Mouse (Mus musculus) liver, postnatal 0 days (tissue): Measurements from ENCODE around the gene Robo2. TPM values are rescaled to one million over a fixed set of nuclear protein-coding genes. Genes with fewer than 3 reads are reported as not detected.
A peak's percentile ranks its signal among the peaks of the same experiment; 100 is the strongest.

Source experiments
- ATAC-seq: fragments of 200-750 bp; cut with Nextera tagmentation; 2 replicates; pipeline ENCODE4 v1.8.0; 2017; ENCODE audit warnings: mild to moderate bottlenecking, moderate library complexity
- DNase-seq: peaks from one replicate; pipeline ENCODE4 v3.0.0-alpha.2; 2016
- H3K27ac ChIP-seq: fragments of 300-500 bp; sonication (generic); 2 replicates; pipeline ENCODE4 v1.5.1; 2014; ENCODE audit warnings: antibody characterized with exemption, moderate library complexity, mild to moderate bottlenecking, low read depth
- H3K27me3 ChIP-seq: fragments of 300-500 bp; sonication (generic); 2 replicates; pipeline ENCODE4 v1.6.1; 2014; ENCODE audit warnings: low read length, control low read depth, mixed read lengths; ENCODE audit not compliant: insufficient read depth
- H3K36me3 ChIP-seq: fragments of 300-500 bp; sonication (generic); replicated peaks from 2 replicates; pipeline ENCODE4 v1.6.1; 2014; ENCODE audit warnings: mild to moderate bottlenecking, control low read depth, low read length, moderate library complexity, mixed read lengths; ENCODE audit not compliant: insufficient read depth
- H3K4me1 ChIP-seq: fragments of 300-500 bp; sonication (generic); 2 replicates; pipeline ENCODE4 v1.6.1; 2014; ENCODE audit warnings: antibody characterized with exemption, mild to moderate bottlenecking, control low read depth; ENCODE audit not compliant: insufficient read depth
- H3K4me2 ChIP-seq: fragments of 300-500 bp; sonication (generic); 2 replicates; pipeline ENCODE4 v1.6.1; 2014; ENCODE audit warnings: low read depth, mild to moderate bottlenecking, low read length, moderate library complexity, mixed read lengths
- H3K4me3 ChIP-seq: fragments of 300-500 bp; sonication (generic); 2 replicates; pipeline ENCODE4 v1.5.1; 2014; ENCODE audit warnings: low read depth, low read length
- H3K9ac ChIP-seq: fragments of 300-500 bp; sonication (generic); replicated peaks from 2 replicates; pipeline ENCODE4 v1.6.1; 2014; ENCODE audit warnings: mild to moderate bottlenecking, moderate library complexity
- H3K9me3 ChIP-seq: fragments of 300-500 bp; sonication (generic); 2 replicates; pipeline ENCODE4 v1.6.1; 2016; ENCODE audit warnings: mild to moderate bottlenecking, control low read depth, low read length, mixed read lengths
- CTCF ChIP-seq: sonication (generic); IDR thresholded peaks from 2 replicates; pipeline ENCODE4 v1.5.1; 2016; ENCODE audit warnings: antibody characterized with exemption, low read depth
- EP300 ChIP-seq: IDR thresholded peaks from 2 replicates; pipeline ENCODE4 v1.6.1; 2016; ENCODE audit warnings: antibody characterized with exemption, low read depth, mild to moderate bottlenecking
- WGBS: fragments of 180-500 bp; shearing (Covaris S2); extraction: QIAGEN DNeasy Blood & Tissue Kit; methylation state at CpG from one replicate; pipeline ENCODE4 v1.1.7; 2014; ENCODE audit not compliant: insufficient replicate concordance; 5-methylcytosine and 5-hydroxymethylcytosine counted together
- polyA plus RNA-seq: library from polyadenylated mRNA; unstranded; fragments of >200 nt; fragmentation: Nextera tagmentation; extraction: Ambion mirVana; gene quantifications from 2 replicates; pipeline ENCODE4 v1.2.1, GENCODE M21; 2015

Robo2 gene
- polyA plus RNA-seq, 1 experiment from 2014 or later, result 1.6 TPM

GRCm38 (mm10) chr16:74427071-74427470 lies 15.4 kb upstream of the Robo2 start:
- Histone ChIP-seq H3K27me3 (no peaks in the 10 kb centered on the region), H3K4me2 (no peak overlapping the region), H3K27ac (no peak overlapping the region), H3K4me3 (no peak overlapping the region), H3K36me3 (no peaks in the 10 kb centered on the region), H3K4me1 (no peaks in the 10 kb centered on the region), H3K9me3 (no peaks in the 10 kb centered on the region), H3K9ac (no peak overlapping the region)
- ATAC-seq, result no peak
- DNase-seq, result no peak
- TF ChIP-seq CTCF, result no peak
- no peak for TF ChIP-seq EP300
- 50% methylated on average over 2 of the region's 2 CpGs for WGBS

- Histone ChIP-seq H3K4me3 (no peak overlapping the region), H3K4me1 (no peaks in the 10 kb centered on the region), H3K27ac (no peak overlapping the region), H3K27me3 (no peaks in the 10 kb centered on the region), H3K9ac (no peak overlapping the region), H3K4me2 (no peak overlapping the region), H3K9me3 (no peaks in the 10 kb centered on the region), H3K36me3 (no peaks in the 10 kb centered on the region)
- TF ChIP-seq EP300, result no peak
- TF ChIP-seq CTCF, result no peak
- ATAC-seq (no peak), DNase-seq (no peak)
- WGBS, result 52% methylated on average over 2 of the region's 2 CpGs
Measured at GRCm38 (mm10) chr16:74420324-74420723, 8.7 kb upstream of the Robo2 start.

GRCm38 (mm10) chr16:74412471-74413291 lies 1.1 kb upstream of the Robo2 start:
- Histone ChIP-seq H3K9me3 (no peaks in the 10 kb centered on the region), H3K4me3 (no peak overlapping the region; the same call in 1 of the 2 replicates), H3K4me1 (peaks cover 9% of the 10 kb centered on the region; the same call in 1 of the 2 replicates), H3K27ac (no peak overlapping the region), H3K27me3 (peaks cover 24% of the 10 kb centered on the region), H3K36me3 (no peaks in the 10 kb centered on the region), H3K4me2 (peak overlapping the region; percentile 58), H3K9ac (no peak overlapping the region)
- TF ChIP-seq CTCF, result peak; percentile 55
- TF ChIP-seq EP300, result no peak
- DNase-seq, result no peak
- WGBS, result 1% methylated on average over 20 of the region's 20 CpGs
- ATAC-seq, result peak; percentile 15; the same call in 1 of the 2 replicates

- Histone ChIP-seq H3K4me1 (peaks cover 9% of the 10 kb centered on the region; the same call in 1 of the 2 replicates), H3K4me3 (peak overlapping the region; percentile 47), H3K9me3 (no peaks in the 10 kb centered on the region), H3K36me3 (no peaks in the 10 kb centered on the region), H3K9ac (no peak overlapping the region), H3K4me2 (peak overlapping the region; percentile 58), H3K27ac (no peak overlapping the region), H3K27me3 (peaks cover 24% of the 10 kb centered on the region)
- ATAC-seq (no peak), DNase-seq (no peak)
- 1% methylated on average over 16 of the region's 16 CpGs for WGBS
- TF ChIP-seq CTCF, result no peak
- no peak for TF ChIP-seq EP300
Measured at GRCm38 (mm10) chr16:74411021-74411420, 604 bp downstream of the Robo2 start.

- H3K27me3 ChIP-seq, result peaks cover 24% of the 10 kb centered on the region
- H3K4me3 ChIP-seq, result peak overlapping the region; percentile 13; the same call in 1 of the 2 replicates
- H3K9me3 ChIP-seq, result no peaks in the 10 kb centered on the region
- H3K4me2 ChIP-seq, result 0 out of 2 replicates have a peak overlapping the region, but pooled peaks have one; percentile 7
- no peak for TF ChIP-seq EP300
- TF ChIP-seq CTCF, result no peak
- DNase-seq, result no peak
- 21% methylated on average over 6 of the region's 6 CpGs for WGBS
- no peaks in the 10 kb centered on the region for H3K36me3 ChIP-seq
- H3K9ac ChIP-seq, result no peak overlapping the region
- peaks cover 9% of the 10 kb centered on the region; the same call in 1 of the 2 replicates for H3K4me1 ChIP-seq
- no peak overlapping the region for H3K27ac ChIP-seq
- ATAC-seq, result no peak
Measured at GRCm38 (mm10) chr16:74410125-74410524, 1.5 kb downstream of the Robo2 start.

GRCm38 (mm10) chr16:74409548-74409947 lies 2.1 kb downstream of the Robo2 start:
- no peak overlapping the region for H3K4me2 ChIP-seq
- peaks cover 9% of the 10 kb centered on the region; the same call in 1 of the 2 replicates for H3K4me1 ChIP-seq

More at GRCm38 (mm10) chr16:74409548-74409947, 2.1 kb downstream of the Robo2 start:
- ATAC-seq (no peak), DNase-seq (no peak)
- Histone ChIP-seq H3K9me3 (no peaks in the 10 kb centered on the region), H3K36me3 (no peaks in the 10 kb centered on the region), H3K27me3 (peaks cover 24% of the 10 kb centered on the region), H3K27ac (no peak overlapping the region), H3K9ac (no peak overlapping the region), H3K4me3 (peak overlapping the region; percentile 13; the same call in 1 of the 2 replicates)
- 63% methylated on average over 4 of the region's 4 CpGs for WGBS
- TF ChIP-seq EP300 (no peak), CTCF (no peak)
